Mouse (Mus musculus): ENCODE measurements at regions not wholly inside any gene's neighbourhood (a gene's known extent, or its start where the extent isn't known, plus 50 kb on each side); places are given as distances from the start of the nearest gene placed in this dataset.

DNA sequence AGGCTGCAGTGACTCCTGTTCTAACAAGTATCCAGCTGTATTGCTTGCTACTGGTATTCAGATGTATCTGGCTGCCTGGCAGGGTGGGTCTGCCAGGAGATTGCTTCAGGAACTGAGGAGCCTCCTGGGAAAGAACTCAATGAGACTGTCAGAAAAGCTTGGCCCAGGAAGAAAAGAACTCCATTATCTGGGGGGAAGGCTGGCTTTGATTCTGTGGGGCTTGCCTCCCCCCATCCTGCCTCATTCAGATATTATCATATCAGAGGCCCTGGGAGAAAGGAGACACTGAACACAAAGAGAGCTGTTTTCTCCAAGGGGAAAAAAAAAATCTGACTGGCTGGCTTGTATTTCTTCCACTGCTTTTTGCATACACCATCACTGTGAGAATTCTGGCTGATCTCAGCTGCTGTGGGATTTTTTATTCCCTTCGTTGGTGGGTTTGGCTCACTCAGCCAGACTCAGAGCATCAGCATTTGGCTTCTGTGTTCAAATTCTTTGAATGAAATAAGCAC, 552.0 kb upstream of the Tbl1xr1 start:
- ATAC-seq, result no peak

DNA sequence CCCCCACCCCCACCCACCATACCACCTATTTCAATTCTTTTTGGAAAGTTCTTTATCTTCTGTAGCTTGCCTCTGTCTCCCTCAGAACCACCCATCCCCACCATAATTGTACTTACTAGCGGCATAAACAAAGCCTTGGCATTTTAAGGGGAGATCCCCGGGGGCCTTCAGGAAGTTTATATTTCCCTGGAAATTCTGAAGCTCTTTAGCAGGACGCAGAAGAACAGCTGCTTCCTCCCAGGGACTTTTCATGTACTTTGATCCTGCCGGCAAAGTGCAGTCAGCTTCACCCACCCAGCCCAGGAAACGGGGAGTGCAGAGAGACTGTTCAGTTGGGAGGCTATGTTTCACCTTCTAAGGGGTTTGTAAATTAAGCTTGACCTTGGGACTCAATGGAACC, 545.6 kb upstream of the Tbl1xr1 start:
- no peak for ATAC-seq

DNA sequence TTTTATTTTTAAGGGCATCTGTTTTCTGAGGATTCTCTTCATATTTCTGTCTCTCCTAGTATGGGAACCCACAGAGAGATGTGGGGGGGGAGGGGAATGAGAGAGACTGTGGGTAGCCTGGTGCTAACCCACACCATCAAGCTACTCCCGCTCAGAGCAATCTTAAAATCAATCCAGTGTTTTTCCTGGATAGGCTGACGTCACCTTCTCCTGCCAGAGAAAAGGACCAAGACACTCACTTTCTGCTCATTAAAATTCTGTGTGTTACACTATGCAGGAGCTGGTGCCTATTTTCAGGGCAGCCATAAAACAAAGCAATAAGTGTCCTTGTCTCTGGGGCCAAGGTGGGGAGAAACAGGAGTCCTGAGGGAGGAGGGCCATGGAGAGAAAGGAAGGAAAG, 537.3 kb upstream of the Tbl1xr1 start:
- no peak for ATAC-seq

GRCm38 (mm10) chr3:21544456-21544855, 532.0 kb upstream of the Tbl1xr1 start:
- no peak for ATAC-seq

DNA sequence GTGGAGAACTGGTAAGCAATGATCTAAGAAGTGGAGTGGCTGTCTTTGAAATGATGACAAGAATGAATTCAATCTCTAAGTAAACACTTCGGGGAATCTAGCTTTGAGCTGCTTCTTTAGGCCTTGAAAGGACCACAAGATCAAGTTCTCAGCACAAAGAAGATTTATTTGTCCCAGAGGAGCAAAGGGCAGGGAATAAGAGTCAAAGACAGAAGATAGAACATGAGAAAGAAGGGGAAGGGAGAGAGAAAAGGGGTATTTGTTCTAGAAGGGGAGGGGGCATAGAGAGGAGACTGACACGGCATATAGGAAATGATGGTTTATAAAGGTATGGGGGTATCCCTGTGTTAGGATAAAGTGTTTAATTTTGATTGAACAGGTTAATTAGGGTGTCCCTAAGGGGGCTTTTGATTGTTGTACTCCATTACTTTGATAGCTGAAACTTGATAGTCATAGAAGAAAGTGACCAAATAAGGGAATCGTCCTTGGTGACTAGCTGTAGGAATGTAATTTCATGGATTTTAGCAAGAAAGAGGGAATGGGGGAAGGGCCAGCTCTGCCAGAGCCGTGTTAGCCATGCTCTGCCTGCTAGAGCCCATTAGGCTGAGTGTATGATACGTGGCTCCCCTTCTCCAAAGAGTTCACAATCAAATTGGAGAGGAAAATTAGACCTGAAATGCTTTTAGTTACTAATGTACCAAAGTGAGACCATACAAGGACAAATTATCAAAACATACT, 531.1 kb upstream of the Tbl1xr1 start:
- ATAC-seq, result no peak

- no peak for ATAC-seq
Measured at GRCm38 (mm10) chr3:21546411-21546810, 530.0 kb upstream of the Tbl1xr1 start.

DNA sequence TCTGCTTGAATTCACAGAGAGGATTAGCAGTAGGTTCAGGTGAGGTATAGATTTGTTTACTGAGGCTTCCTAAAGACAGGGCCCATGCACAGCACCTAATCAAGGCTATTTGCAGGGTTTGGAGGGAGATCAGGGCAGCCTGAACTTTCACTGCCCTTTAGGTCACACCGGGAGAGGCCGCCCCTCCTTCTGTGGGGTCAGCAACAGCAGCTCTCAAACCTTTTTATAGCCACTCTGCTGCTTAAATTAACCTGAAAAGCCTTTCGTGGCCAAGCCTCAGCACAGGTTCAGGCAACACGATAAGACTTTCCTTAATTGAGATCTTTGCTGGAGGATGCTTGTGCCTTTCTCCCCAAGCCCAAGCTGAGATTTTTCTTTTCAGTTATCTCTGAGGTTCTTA, 526.8 kb upstream of the Tbl1xr1 start:
- ATAC-seq, result no peak

DNA sequence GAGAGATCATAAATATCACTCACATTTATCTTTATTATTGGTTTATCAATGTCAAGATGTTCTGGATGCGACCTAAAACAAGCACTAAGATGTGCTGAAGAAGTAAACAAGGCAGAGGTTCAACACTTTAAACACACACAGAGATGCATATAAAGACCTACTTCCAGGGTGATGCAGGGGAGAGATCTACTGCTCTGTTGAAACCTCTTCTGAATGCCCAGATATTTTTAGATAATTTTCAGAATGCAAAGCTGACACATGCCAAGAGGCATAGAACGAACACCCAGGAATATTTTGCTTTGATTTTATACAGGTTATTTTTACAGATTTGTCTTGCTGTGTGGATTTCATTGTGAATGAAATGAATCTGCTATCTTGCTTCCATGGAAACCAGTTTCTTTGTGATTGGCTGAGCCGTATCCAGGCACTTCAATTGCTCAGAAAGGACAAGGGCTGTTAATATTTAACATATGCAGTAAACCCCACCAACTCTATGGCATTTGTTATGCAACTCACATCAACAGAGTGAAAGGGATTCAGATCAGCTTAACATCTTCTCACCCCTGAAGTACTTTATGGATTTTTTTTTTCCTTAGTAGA, 523.2 kb upstream of the Tbl1xr1 start:
- no peak for ATAC-seq

GRCm38 (mm10) chr3:21553859-21554258, 522.6 kb upstream of the Tbl1xr1 start:
- ATAC-seq, result no peak

- no peak for ATAC-seq
Measured at GRCm38 (mm10) chr3:21557963-21558441, 518.5 kb upstream of the Tbl1xr1 start.

- no peak for ATAC-seq
Measured at GRCm38 (mm10) chr3:21562771-21563312, 513.6 kb upstream of the Tbl1xr1 start.

- ATAC-seq, result peak; percentile 49
Measured at GRCm38 (mm10) chr3:21563454-21563853, 513.0 kb upstream of the Tbl1xr1 start.

GRCm38 (mm10) chr3:21564211-21564781, 512.2 kb upstream of the Tbl1xr1 start:
- ATAC-seq, result no peak

GRCm38 (mm10) chr3:21564847-21565485, 511.5 kb upstream of the Tbl1xr1 start:
- ATAC-seq, result no peak

DNA sequence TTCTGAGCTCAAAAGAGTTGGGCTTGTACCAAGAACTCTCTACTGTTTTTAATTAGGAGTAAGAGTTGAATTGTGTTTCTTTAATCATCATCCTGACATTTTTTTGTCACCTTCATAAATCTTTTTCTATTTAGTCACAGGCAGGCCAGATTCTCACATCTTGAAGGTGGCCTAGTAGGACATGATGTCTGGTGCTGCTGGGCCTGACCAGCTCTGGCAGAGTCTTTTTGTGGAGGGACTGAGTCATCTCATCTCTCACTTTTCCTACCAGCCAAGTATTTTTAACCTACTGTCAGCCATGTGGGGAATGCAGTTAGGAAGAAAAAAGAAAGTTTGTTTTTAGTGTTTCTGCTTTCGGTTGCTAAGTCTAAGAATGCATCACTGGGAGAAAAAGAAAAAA, 506.7 kb upstream of the Tbl1xr1 start:
- no peak for ATAC-seq

GRCm38 (mm10) chr3:21578635-21579034, 497.8 kb upstream of the Tbl1xr1 start:
- ATAC-seq, result no peak

- no peak for ATAC-seq
Measured at GRCm38 (mm10) chr3:21582122-21582521, 494.3 kb upstream of the Tbl1xr1 start.

GRCm38 (mm10) chr3:21585767-21586166, 490.7 kb upstream of the Tbl1xr1 start:
- ATAC-seq, result no peak

GRCm38 (mm10) chr3:21606846-21607245, 469.6 kb upstream of the Tbl1xr1 start:
- ATAC-seq, result no peak

DNA sequence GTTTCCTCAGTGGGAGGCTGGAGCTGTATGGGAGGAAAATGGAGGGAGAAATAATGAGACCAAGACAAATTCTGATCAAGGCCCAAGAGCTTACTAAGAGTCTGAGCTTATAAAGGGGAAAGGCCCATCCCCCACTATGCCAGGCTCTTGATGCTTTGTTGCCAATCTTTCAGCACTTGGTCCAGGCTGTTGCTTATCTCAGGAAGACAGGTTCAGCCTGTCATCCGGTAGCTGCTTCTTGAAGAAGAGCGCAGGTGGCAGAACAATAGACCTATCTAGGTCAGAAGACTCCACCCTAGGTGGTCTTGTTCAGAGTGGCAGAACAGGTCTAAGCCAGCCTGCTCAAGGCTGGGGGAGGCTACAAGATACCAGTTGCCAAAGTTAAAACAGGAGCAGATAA, 466.2 kb upstream of the Tbl1xr1 start:
- no peak for ATAC-seq

DNA sequence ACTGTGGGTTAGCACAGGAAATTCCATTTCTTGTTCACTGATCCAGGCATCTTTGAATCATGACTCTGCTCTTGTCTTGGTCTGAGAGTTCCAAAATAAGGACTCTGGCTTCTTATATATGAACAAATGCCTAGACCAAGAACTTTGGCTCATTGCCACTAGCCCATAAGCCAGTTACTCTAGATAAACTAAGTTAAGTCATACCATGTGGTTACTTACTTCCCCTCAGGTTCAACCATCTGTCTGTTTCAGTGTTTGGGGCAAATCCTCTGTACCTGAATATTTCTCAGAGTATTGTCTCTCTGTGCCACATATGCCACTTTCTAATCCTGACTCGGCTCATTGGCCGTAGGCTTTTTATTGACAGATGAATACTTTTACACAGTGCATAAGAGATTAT, 454.7 kb upstream of the Tbl1xr1 start:
- no peak for ATAC-seq

GRCm38 (mm10) chr3:21625039-21625438, 451.4 kb upstream of the Tbl1xr1 start:
- no peak for ATAC-seq

DNA sequence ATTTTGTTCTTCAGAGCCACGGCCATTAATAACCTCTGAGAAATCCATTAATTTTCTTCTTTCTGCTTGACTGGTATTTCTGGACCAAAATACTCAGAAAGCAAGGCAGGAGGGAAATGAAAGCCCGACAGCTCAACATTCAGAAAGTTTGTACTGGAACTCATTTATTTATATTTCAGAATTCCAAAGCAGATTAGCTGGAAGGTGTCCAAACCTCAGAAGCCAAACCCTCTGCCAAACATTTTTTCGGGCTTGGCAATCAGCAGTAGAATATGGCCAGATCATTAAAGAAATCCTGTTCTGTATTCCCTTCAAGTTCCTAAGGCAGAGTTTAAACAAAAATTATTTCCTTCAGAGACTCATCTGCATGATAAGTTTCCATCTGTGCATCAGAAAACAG, 450.4 kb upstream of the Tbl1xr1 start:
- no peak for ATAC-seq
